Mouse (Mus musculus): ENCODE data around the gene Irgc1.

Gene Irgc1

GRCm38 (mm10) chr7:24400489-24400888 lies 51.6 kb downstream of the Irgc1 start:
- in situ Hi-C loops (cut with MboI, MseI), result loop anchor here (10.0 kb wide), 1 partner anchor 504 kb away; the partner anchor contains the start of gene Arhgef1

- in situ Hi-C loops (cut with MboI, MseI), result loop anchor here (10.0 kb wide), 1 partner anchor 505 kb away; the partner anchor contains the start of gene Arhgef1
Measured at GRCm38 (mm10) chr7:24400082-24400452, 52.0 kb downstream of the Irgc1 start.

- in situ Hi-C loops (cut with MboI, MseI), result loop anchor here (10.0 kb wide), 1 partner anchor 505 kb away; the partner anchor contains the start of gene Arhgef1
Measured at GRCm38 (mm10) chr7:24399256-24400081, 52.6 kb downstream of the Irgc1 start, which contains the start of gene Smg9. Gene Smg9 (plus strand): TSS chr7:24399619.

- in situ Hi-C loops (cut with MboI, MseI), result no loop called here
Measured at GRCm38 (mm10) chr7:24398364-24398913, 53.7 kb downstream of the Irgc1 start.

GRCm38 (mm10) chr7:24396832-24397231 lies 55.3 kb downstream of the Irgc1 start:
- in situ Hi-C loops (cut with MboI, MseI), result no loop called here

- in situ Hi-C loops (cut with MboI, MseI), result no loop called here
Measured at GRCm38 (mm10) chr7:24394475-24395161, 57.5 kb downstream of the Irgc1 start.

GRCm38 (mm10) chr7:24394054-24394453 lies 58.0 kb downstream of the Irgc1 start:
- in situ Hi-C loops (cut with MboI, MseI), result no loop called here

- in situ Hi-C loops (cut with MboI, MseI), result no loop called here
Measured at GRCm38 (mm10) chr7:24391687-24392086, 60.4 kb downstream of the Irgc1 start.

- in situ Hi-C loops (cut with MboI, MseI), result no loop called here
Measured at GRCm38 (mm10) chr7:24391077-24391476, 61.0 kb downstream of the Irgc1 start.

- in situ Hi-C loops (cut with MboI, MseI), result no loop called here
Measured at GRCm38 (mm10) chr7:24390512-24390911, 61.6 kb downstream of the Irgc1 start.

- in situ Hi-C loops (cut with MboI, MseI), result loop anchor here (10.0 kb wide), 2 partner anchors 685 to 895 kb away; partner anchors contain the start of genes Grik5 and Zfp574
Measured at GRCm38 (mm10) chr7:24389516-24390187, 62.4 kb downstream of the Irgc1 start.

- in situ Hi-C loops (cut with MboI, MseI), result loop anchor here (10.0 kb wide), 2 partner anchors 688 to 898 kb away; partner anchors contain the start of genes Grik5 and Zfp574
Measured at GRCm38 (mm10) chr7:24387059-24387556, 65.0 kb downstream of the Irgc1 start.

- in situ Hi-C loops (cut with MboI, MseI), result loop anchor here (10.0 kb wide), 2 partner anchors 690 to 900 kb away; partner anchors contain the start of genes Grik5 and Zfp574
Measured at GRCm38 (mm10) chr7:24384827-24385226, 67.3 kb downstream of the Irgc1 start.

GRCm38 (mm10) chr7:24384070-24384469 lies 68.0 kb downstream of the Irgc1 start:
- in situ Hi-C loops (cut with MboI, MseI), result loop anchor here (10.0 kb wide), 2 partner anchors 691 to 901 kb away; partner anchors contain the start of genes Grik5 and Zfp574

- in situ Hi-C loops (cut with MboI, MseI), result loop anchor here (10.0 kb wide), 2 partner anchors 692 to 902 kb away; partner anchors contain the start of genes Grik5 and Zfp574
Measured at GRCm38 (mm10) chr7:24382730-24383372, 69.2 kb downstream of the Irgc1 start.

All from T-helper 1 cell (primary cell).